Mouse (Mus musculus) naive thymus-derived CD4-positive, alpha-beta T cell, adult 2 months (primary cell): ENCODE results near the gene Paqr3.

Experiments used
- DNase-seq: peaks from one replicate; pipeline ENCODE4 v3.0.0-alpha.2; 2011; ENCODE audit warnings: low read depth

Paqr3 gene

GRCm38 (mm10) chr5:97084541-97084940 lies 26.9 kb downstream of the Paqr3 start:
- no peak for DNase-seq

GRCm38 (mm10) chr5:97083701-97084100 lies 27.7 kb downstream of the Paqr3 start:
- no peak for DNase-seq

- DNase-seq, result peak; percentile 23
Measured at GRCm38 (mm10) chr5:97081481-97081880, 29.9 kb downstream of the Paqr3 start.

- DNase-seq, result peak; percentile 8
Measured at GRCm38 (mm10) chr5:97078641-97079040, 32.8 kb downstream of the Paqr3 start.

GRCm38 (mm10) chr5:97077676-97078075 lies 33.7 kb downstream of the Paqr3 start:
- no peak for DNase-seq

- DNase-seq, result no peak
Measured at GRCm38 (mm10) chr5:97076167-97076566, 35.2 kb downstream of the Paqr3 start.

GRCm38 (mm10) chr5:97075476-97076151 lies 35.8 kb downstream of the Paqr3 start:
- DNase-seq, result no peak

- no peak for DNase-seq
Measured at GRCm38 (mm10) chr5:97065746-97066145, 45.6 kb downstream of the Paqr3 start.

- no peak for DNase-seq
Measured at GRCm38 (mm10) chr5:97062041-97062440, 49.4 kb downstream of the Paqr3 start.

GRCm38 (mm10) chr5:97060864-97061263 lies 50.5 kb downstream of the Paqr3 start:
- DNase-seq, result no peak

GRCm38 (mm10) chr5:97056791-97057450 lies 54.5 kb downstream of the Paqr3 start:
- DNase-seq, result no peak

GRCm38 (mm10) chr5:97056359-97056758 lies 55.0 kb downstream of the Paqr3 start:
- no peak for DNase-seq

GRCm38 (mm10) chr5:97055511-97056068 lies 55.8 kb downstream of the Paqr3 start:
- peak; percentile 82 for DNase-seq

GRCm38 (mm10) chr5:97054801-97055200 lies 56.6 kb downstream of the Paqr3 start:
- no peak for DNase-seq

GRCm38 (mm10) chr5:97054166-97054565 lies 57.2 kb downstream of the Paqr3 start:
- no peak for DNase-seq

GRCm38 (mm10) chr5:97048905-97049304 lies 62.5 kb downstream of the Paqr3 start:
- no peak for DNase-seq

- no peak for DNase-seq
Measured at GRCm38 (mm10) chr5:97046680-97047079, 64.7 kb downstream of the Paqr3 start.

GRCm38 (mm10) chr5:97045260-97045659 lies 66.1 kb downstream of the Paqr3 start:
- no peak for DNase-seq
